Comparison of ENCODE assay signal across 31 mouse cellular contexts in genomic region chr15:95898438-95898837, GRCm38 (mm10).
DNase-seq lines count a peak whose midpoint lies in the region; ATAC-seq and TF ChIP-seq lines count a peak whose summit lies in the region.
"Had no signal": no experiment of that assay in that cellular context is flagged by ENCODE, and none has a peak within 500 bp of the region (broad histone marks: within the 10 kb centered on the region; RNA-seq: fewer than 3 reads in every experiment).

No protein-coding gene starts in this region.

- H3K27ac ChIP-seq in liver, embryonic 13.5 days = peak overlapping the region; percentile 56
- no peak overlapping the region for H3K27ac ChIP-seq in liver, postnatal 0 days (ENCODE audit: low read depth)
- 0 out of 2 replicates have a peak overlapping the region, but pooled peaks have one; percentile 7 for H3K27ac ChIP-seq in liver, embryonic 15.5 days (replicated peaks)
- no peak overlapping the region for H3K27ac ChIP-seq in kidney, embryonic 14.5 days (ENCODE audit: low read depth, low read length)
- H3K27ac ChIP-seq: embryonic facial prominence, embryonic 12.5 days; embryonic facial prominence, embryonic 15.5 days; forebrain, embryonic 10.5 days; forebrain, embryonic 13.5 days; heart, adult 2 months; heart, embryonic 10.5 days; heart, embryonic 13.5 days; hindbrain, embryonic 14.5 days had no signal

- peak; percentile 70 for ATAC-seq in liver, embryonic 13.5 days (ENCODE audit: low read depth)
- ATAC-seq in liver, postnatal 0 days = no peak
- ATAC-seq in erythroblast, adult 5-6 weeks (replicated peaks; ENCODE audit: low FRiP score, poor library complexity, severe bottlenecking) = 0 out of 2 replicates have a peak, but pooled peaks have one; percentile 58
- ATAC-seq in liver, embryonic 15.5 days (ENCODE audit: insufficient read depth) = 0 out of 2 replicates have a peak, but pooled peaks have one; percentile 29
- ATAC-seq in megakaryocyte-erythroid progenitor cell, adult 5-6 weeks (replicated peaks; ENCODE audit: low FRiP score, low TSS enrichment, poor library complexity, severe bottlenecking) = 0 out of 2 replicates have a peak, but pooled peaks have one; percentile 31
- no peak for ATAC-seq in kidney, embryonic 14.5 days (ENCODE audit: low FRiP score, low TSS enrichment)
- ATAC-seq: forebrain, embryonic 13.5 days; forebrain, embryonic 16.5 days; Patski had no signal

- no peaks in the 10 kb centered on the region for H3K36me3 ChIP-seq in liver, embryonic 13.5 days
- 0 out of 2 replicates have a peak, but pooled peaks cover 2% of the 10 kb centered on the region for H3K36me3 ChIP-seq in liver, postnatal 0 days (replicated peaks; ENCODE audit: insufficient read depth, low read length)
- no peaks in the 10 kb centered on the region; the same call in 1 of the 2 replicates for H3K36me3 ChIP-seq in liver, embryonic 15.5 days (replicated peaks)
- peaks cover 8% of the 10 kb centered on the region; the same call in 1 of the 2 replicates for H3K36me3 ChIP-seq in kidney, embryonic 14.5 days (ENCODE audit: control insufficient read depth, insufficient read depth, low read length)
- H3K36me3 ChIP-seq: G1E had no signal

- no peaks in the 10 kb centered on the region for H3K9me3 ChIP-seq in liver, embryonic 13.5 days (replicated peaks)
- no peaks in the 10 kb centered on the region for H3K9me3 ChIP-seq in liver, postnatal 0 days (ENCODE audit: low read length)
- H3K9me3 ChIP-seq in liver, embryonic 15.5 days (replicated peaks) = no peaks in the 10 kb centered on the region
- no peaks in the 10 kb centered on the region for H3K9me3 ChIP-seq in kidney, embryonic 14.5 days (ENCODE audit: control insufficient read depth, low read length)
- H3K9me3 ChIP-seq: embryonic facial prominence, embryonic 12.5 days; embryonic facial prominence, embryonic 15.5 days; forebrain, embryonic 10.5 days; forebrain, embryonic 13.5 days; heart, embryonic 10.5 days; heart, embryonic 13.5 days had no signal

- no peak overlapping the region for H3K9ac ChIP-seq in liver, embryonic 13.5 days
- no peak overlapping the region for H3K9ac ChIP-seq in liver, postnatal 0 days (replicated peaks)
- no peak overlapping the region for H3K9ac ChIP-seq in liver, embryonic 15.5 days
- no peak overlapping the region for H3K9ac ChIP-seq in kidney, embryonic 14.5 days (ENCODE audit: low read depth, low read length)
- H3K9ac ChIP-seq: embryonic facial prominence, embryonic 12.5 days; embryonic facial prominence, embryonic 15.5 days; forebrain, embryonic 13.5 days; heart, embryonic 13.5 days; hindbrain, embryonic 14.5 days had no signal

- no peak for TF ChIP-seq CTCF in liver, postnatal 0 days (IDR thresholded peaks at IDR 0.05; ENCODE audit: low read depth)

- no peak overlapping the region for H3K4me2 ChIP-seq in liver, embryonic 13.5 days
- H3K4me2 ChIP-seq in liver, postnatal 0 days (ENCODE audit: low read depth, low read length) = no peak overlapping the region
- no peak overlapping the region for H3K4me2 ChIP-seq in liver, embryonic 15.5 days
- no peak overlapping the region for H3K4me2 ChIP-seq in kidney, embryonic 14.5 days (replicated peaks; ENCODE audit: low read depth, low read length)
- H3K4me2 ChIP-seq: embryonic facial prominence, embryonic 12.5 days; embryonic facial prominence, embryonic 15.5 days; forebrain, embryonic 13.5 days; heart, embryonic 13.5 days; hindbrain, embryonic 14.5 days had no signal

- H3K4me3 ChIP-seq in liver, embryonic 13.5 days (replicated peaks) = no peak overlapping the region
- no peak overlapping the region for H3K4me3 ChIP-seq in liver, postnatal 0 days (ENCODE audit: low read depth, low read length)
- H3K4me3 ChIP-seq in liver, embryonic 15.5 days (replicated peaks) = no peak overlapping the region
- no peak overlapping the region for H3K4me3 ChIP-seq in kidney, embryonic 14.5 days (ENCODE audit: low read length)
- H3K4me3 ChIP-seq: embryonic facial prominence, embryonic 12.5 days; embryonic facial prominence, embryonic 15.5 days; erythroblast, embryonic 14.5 days; forebrain, embryonic 10.5 days; forebrain, embryonic 13.5 days; heart, adult 2 months; heart, embryonic 10.5 days; heart, embryonic 13.5 days had no signal

- no peaks in the 10 kb centered on the region for H3K27me3 ChIP-seq in liver, embryonic 13.5 days
- H3K27me3 ChIP-seq in liver, postnatal 0 days (ENCODE audit: insufficient read depth, low read length) = no peaks in the 10 kb centered on the region
- no peaks in the 10 kb centered on the region for H3K27me3 ChIP-seq in liver, embryonic 15.5 days
- H3K27me3 ChIP-seq in kidney, embryonic 14.5 days (ENCODE audit: control insufficient read depth, insufficient read depth, low read length) = no peaks in the 10 kb centered on the region
- H3K27me3 ChIP-seq: CH12.LX; embryonic facial prominence, embryonic 12.5 days; embryonic facial prominence, embryonic 15.5 days; forebrain, embryonic 13.5 days; heart, embryonic 13.5 days; Patski had no signal

- TF ChIP-seq EP300 in liver, postnatal 0 days (IDR thresholded peaks at IDR 0.05; ENCODE audit: low read depth) = no peak

- no peak for DNase-seq in liver, embryonic 13.5 days
- no peak for DNase-seq in liver, postnatal 0 days
- DNase-seq in ovary, postnatal 14 days (ENCODE audit: low spot score) = no peak
- DNase-seq: adrenal gland, adult 2 months; adrenal gland, postnatal 14 days; B cell, adult 2 months; cerebellum, adult 11 months; cerebellum, adult 2 months; cerebellum, adult 9-11 months; cerebellum, postnatal 25 days; gastrocnemius, postnatal 10 days; gastrocnemius, postnatal 36 days; heart, adult 2 months; heart, postnatal 14 days; heart, postnatal 4 days had no signal

- WGBS in liver, embryonic 13.5 days (ENCODE audit: insufficient replicate concordance) = 74% methylated on average over 6 of the region's 6 CpGs
- 77% methylated on average over 6 of the region's 6 CpGs for WGBS in liver, postnatal 0 days (ENCODE audit: insufficient replicate concordance)
- 73% methylated on average over 6 of the region's 6 CpGs for WGBS in liver, embryonic 15.5 days (ENCODE audit: insufficient replicate concordance)
- 97% methylated on average over 6 of the region's 6 CpGs for WGBS in kidney, embryonic 14.5 days

- H3K4me1 ChIP-seq in liver, embryonic 13.5 days (replicated peaks) = peaks cover 27% of the 10 kb centered on the region
- H3K4me1 ChIP-seq in liver, postnatal 0 days (ENCODE audit: insufficient read depth) = peaks cover 11% of the 10 kb centered on the region
- H3K4me1 ChIP-seq in liver, embryonic 15.5 days (replicated peaks) = peaks cover 12% of the 10 kb centered on the region
- H3K4me1 ChIP-seq in kidney, embryonic 14.5 days (ENCODE audit: control insufficient read depth, insufficient read depth, low read length) = 0 out of 2 replicates have a peak, but pooled peaks cover 3% of the 10 kb centered on the region
- H3K4me1 ChIP-seq: embryonic facial prominence, embryonic 15.5 days; forebrain, embryonic 10.5 days had no signal

Comparison
In these comparisons a context has a peak if more than half of its experiments do, and no peak if none do; other contexts are left out.
1. ATAC-seq: peak in liver, embryonic 13.5 days (single experiment), erythroblast, adult 5-6 weeks (single experiment), liver, embryonic 15.5 days (single experiment) and megakaryocyte-erythroid progenitor cell, adult 5-6 weeks (single experiment); none in liver, postnatal 0 days (single experiment) and kidney, embryonic 14.5 days (single experiment).
2. H3K27ac ChIP-seq: peak in liver, embryonic 13.5 days (single experiment) and liver, embryonic 15.5 days (single experiment); none in liver, postnatal 0 days (single experiment) and kidney, embryonic 14.5 days (single experiment).